Mouse (Mus musculus): Measurements from ENCODE around the gene Wwtr1. TPM values are rescaled to one million over a fixed set of nuclear protein-coding genes. Genes with fewer than 3 reads are reported as not detected.

Wwtr1 gene
- polyA plus RNA-seq, 1 experiment = 4.0 TPM

GRCm38 (mm10) chr3:57540474-57540873, 35.2 kb downstream of the Wwtr1 start:
- Histone ChIP-seq H3K4me3 (replicated peaks; ENCODE audit: control insufficient read depth, low read depth, low read length) (no peak overlapping the region), H3K27ac (ENCODE audit: control insufficient read depth, insufficient read depth, low read depth, low read length, poor library complexity) (no peak overlapping the region), H3K4me1 (ENCODE audit: control insufficient read depth, insufficient read depth, low read length) (no peaks in the 10 kb centered on the region; the same call in 1 of the 2 replicates)
- TF ChIP-seq CTCF (IDR thresholded peaks at IDR 0.05; ENCODE audit: control insufficient read depth, insufficient read depth, low read length) (no peak), POLR2A (IDR thresholded peaks at IDR 0.05; ENCODE audit: borderline replicate concordance, control insufficient read depth, low read depth, low read length) (no peak)
- WGBS = 0% methylated on average over 2 of the region's 2 CpGs

DNA sequence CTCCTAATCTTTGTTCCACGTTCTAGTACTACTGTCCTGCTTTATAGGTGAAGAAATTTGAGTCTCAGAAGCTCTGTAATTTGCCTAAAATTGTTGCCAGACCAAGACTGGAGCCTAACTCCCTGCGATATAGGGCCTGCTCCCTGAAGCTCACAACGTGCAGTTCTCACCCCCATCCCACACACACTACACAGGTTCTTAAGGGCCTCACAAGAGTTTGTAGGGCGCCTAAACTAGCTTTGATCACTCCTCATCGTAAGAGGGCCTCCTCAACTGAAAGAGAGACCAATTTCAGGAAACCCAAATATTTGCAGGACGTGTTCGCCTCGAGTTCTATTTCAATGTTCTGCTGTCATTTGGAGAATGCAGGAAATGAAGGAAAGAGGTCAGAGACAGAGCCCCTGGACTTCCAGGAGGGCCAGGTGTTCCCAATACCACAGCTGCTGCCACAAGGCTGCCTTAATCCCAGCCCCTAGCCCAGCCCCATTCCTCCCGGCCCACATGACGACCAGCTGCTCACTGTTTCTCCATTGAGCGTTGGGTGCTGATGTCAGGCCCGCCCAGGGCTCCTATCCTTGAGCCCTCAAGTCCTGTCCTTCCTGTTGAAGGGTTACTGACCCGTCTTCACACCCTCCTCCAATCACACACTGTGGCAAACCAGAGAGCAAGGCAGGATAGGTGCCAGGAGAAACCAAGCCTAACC, 40.1 kb downstream of the Wwtr1 start:
- Histone ChIP-seq H3K27ac (ENCODE audit: control insufficient read depth, insufficient read depth, low read depth, low read length, poor library complexity) (no peak overlapping the region), H3K4me1 (ENCODE audit: control insufficient read depth, insufficient read depth, low read length) (no peaks in the 10 kb centered on the region; the same call in 1 of the 2 replicates), H3K4me3 (replicated peaks; ENCODE audit: control insufficient read depth, low read depth, low read length) (no peak overlapping the region)
- TF ChIP-seq POLR2A (IDR thresholded peaks at IDR 0.05; ENCODE audit: borderline replicate concordance, control insufficient read depth, low read depth, low read length) = no peak
- TF ChIP-seq CTCF (IDR thresholded peaks at IDR 0.05; ENCODE audit: control insufficient read depth, insufficient read depth, low read length) = no peak
- WGBS = 70% methylated on average over 13 of the region's 13 CpGs

GRCm38 (mm10) chr3:57534450-57534849, 41.3 kb downstream of the Wwtr1 start:
- Histone ChIP-seq H3K27ac (ENCODE audit: control insufficient read depth, insufficient read depth, low read depth, low read length, poor library complexity) (no peak overlapping the region), H3K4me1 (ENCODE audit: control insufficient read depth, insufficient read depth, low read length) (no peaks in the 10 kb centered on the region; the same call in 1 of the 2 replicates), H3K4me3 (replicated peaks; ENCODE audit: control insufficient read depth, low read depth, low read length) (no peak overlapping the region)
- TF ChIP-seq POLR2A (IDR thresholded peaks at IDR 0.05; ENCODE audit: borderline replicate concordance, control insufficient read depth, low read depth, low read length) (no peak), CTCF (IDR thresholded peaks at IDR 0.05; ENCODE audit: control insufficient read depth, insufficient read depth, low read length) (no peak)
- WGBS = 80% methylated on average over 6 of the region's 6 CpGs

DNA sequence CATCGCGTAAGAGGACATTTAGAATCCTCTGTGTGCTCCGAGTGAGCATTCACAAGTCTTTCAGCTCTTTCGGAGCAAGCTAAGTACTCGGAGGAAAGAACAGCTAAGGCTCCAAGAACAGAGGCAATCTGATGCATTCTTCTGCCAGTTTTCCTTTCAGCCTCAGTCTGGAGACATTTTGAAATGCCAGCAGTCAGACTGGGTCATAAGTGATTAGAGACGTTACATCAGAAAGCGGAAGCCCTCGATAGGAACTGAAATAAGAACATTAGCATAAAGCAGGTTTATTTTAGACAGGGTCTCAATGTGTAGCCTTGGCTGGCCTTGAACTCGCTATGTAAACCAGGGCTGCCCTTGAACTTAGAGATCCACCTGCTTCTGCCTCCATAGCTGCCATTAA, 41.8 kb downstream of the Wwtr1 start:
- Histone ChIP-seq H3K4me3 (replicated peaks; ENCODE audit: control insufficient read depth, low read depth, low read length) (no peak overlapping the region), H3K4me1 (ENCODE audit: control insufficient read depth, insufficient read depth, low read length) (no peaks in the 10 kb centered on the region; the same call in 1 of the 2 replicates), H3K27ac (ENCODE audit: control insufficient read depth, insufficient read depth, low read depth, low read length, poor library complexity) (no peak overlapping the region)
- TF ChIP-seq CTCF (IDR thresholded peaks at IDR 0.05; ENCODE audit: control insufficient read depth, insufficient read depth, low read length) (no peak), POLR2A (IDR thresholded peaks at IDR 0.05; ENCODE audit: borderline replicate concordance, control insufficient read depth, low read depth, low read length) (no peak)
- 84% methylated on average over 9 of the region's 9 CpGs for WGBS

GRCm38 (mm10) chr3:57532991-57533725, 42.6 kb downstream of the Wwtr1 start:
- no peak overlapping the region for H3K27ac ChIP-seq (ENCODE audit: control insufficient read depth, insufficient read depth, low read depth, low read length, poor library complexity)
- TF ChIP-seq CTCF (IDR thresholded peaks at IDR 0.05; ENCODE audit: control insufficient read depth, insufficient read depth, low read length) (no peak), POLR2A (IDR thresholded peaks at IDR 0.05; ENCODE audit: borderline replicate concordance, control insufficient read depth, low read depth, low read length) (no peak)
- 69% methylated on average over 9 of the region's 9 CpGs for WGBS
- H3K4me3 ChIP-seq (replicated peaks; ENCODE audit: control insufficient read depth, low read depth, low read length) = no peak overlapping the region
- H3K4me1 ChIP-seq (ENCODE audit: control insufficient read depth, insufficient read depth, low read length) = no peaks in the 10 kb centered on the region; the same call in 1 of the 2 replicates

GRCm38 (mm10) chr3:57530836-57531235, 44.9 kb downstream of the Wwtr1 start:
- no peaks in the 10 kb centered on the region; the same call in 1 of the 2 replicates for H3K4me1 ChIP-seq (ENCODE audit: control insufficient read depth, insufficient read depth, low read length)
- no peak overlapping the region for H3K4me3 ChIP-seq (replicated peaks; ENCODE audit: control insufficient read depth, low read depth, low read length)

GRCm38 (mm10) chr3:57530221-57530620, 45.5 kb downstream of the Wwtr1 start:
- TF ChIP-seq CTCF (IDR thresholded peaks at IDR 0.05; ENCODE audit: control insufficient read depth, insufficient read depth, low read length) (no peak), POLR2A (IDR thresholded peaks at IDR 0.05; ENCODE audit: borderline replicate concordance, control insufficient read depth, low read depth, low read length) (no peak)
- 76% methylated on average over 4 of the region's 4 CpGs for WGBS
- no peak overlapping the region for H3K27ac ChIP-seq (ENCODE audit: control insufficient read depth, insufficient read depth, low read depth, low read length, poor library complexity)

More at GRCm38 (mm10) chr3:57530836-57531235, 44.9 kb downstream of the Wwtr1 start:
- TF ChIP-seq CTCF (IDR thresholded peaks at IDR 0.05; ENCODE audit: control insufficient read depth, insufficient read depth, low read length) (no peak), POLR2A (IDR thresholded peaks at IDR 0.05; ENCODE audit: borderline replicate concordance, control insufficient read depth, low read depth, low read length) (no peak)
- 80% methylated on average over 1 of the region's 1 CpGs for WGBS
- H3K27ac ChIP-seq (ENCODE audit: control insufficient read depth, insufficient read depth, low read depth, low read length, poor library complexity) = no peak overlapping the region

DNA sequence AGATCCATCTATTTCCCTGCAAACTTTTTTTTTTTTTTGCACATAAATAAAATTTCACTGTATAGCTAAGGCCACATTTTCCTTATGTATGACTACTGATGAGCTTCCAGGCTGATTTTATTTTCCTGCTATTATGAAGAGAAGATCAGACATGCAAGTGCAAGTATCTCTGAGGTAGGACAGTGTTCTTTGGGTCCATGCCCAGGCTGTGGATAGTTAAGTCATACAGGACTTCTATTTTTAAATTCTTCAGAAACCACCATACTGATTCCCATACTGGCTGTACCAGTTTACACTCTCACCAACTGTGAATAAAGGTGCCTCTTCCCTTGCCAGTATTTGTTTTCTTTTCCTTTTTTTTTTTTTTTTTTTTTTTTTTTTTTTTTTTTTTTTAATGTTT, 48.6 kb downstream of the Wwtr1 start:
- TF ChIP-seq CTCF (IDR thresholded peaks at IDR 0.05; ENCODE audit: control insufficient read depth, insufficient read depth, low read length) (no peak), POLR2A (IDR thresholded peaks at IDR 0.05; ENCODE audit: borderline replicate concordance, control insufficient read depth, low read depth, low read length) (no peak)
- Histone ChIP-seq H3K4me3 (replicated peaks; ENCODE audit: control insufficient read depth, low read depth, low read length) (no peak overlapping the region), H3K27ac (ENCODE audit: control insufficient read depth, insufficient read depth, low read depth, low read length, poor library complexity) (no peak overlapping the region), H3K4me1 (ENCODE audit: control insufficient read depth, insufficient read depth, low read length) (no peaks in the 10 kb centered on the region)

More at GRCm38 (mm10) chr3:57530221-57530620, 45.5 kb downstream of the Wwtr1 start:
- Histone ChIP-seq H3K4me1 (ENCODE audit: control insufficient read depth, insufficient read depth, low read length) (no peaks in the 10 kb centered on the region), H3K4me3 (replicated peaks; ENCODE audit: control insufficient read depth, low read depth, low read length) (no peak overlapping the region)
